Mouse (Mus musculus) heart, embryonic 12.5 days (tissue): ENCODE data around the gene Rpl36al. TPM values are rescaled to one million over a fixed set of nuclear protein-coding genes. Genes with fewer than 3 reads are reported as not detected.
"Not testable (repeated sequence)": the region's sequence is repeated elsewhere in the genome, so short reads cannot be mapped to it uniquely, and the experiment has no call there.

ENCODE experiments used
- ATAC-seq: fragments of 200-750 bp; cut with Nextera tagmentation; 2 replicates; pipeline ENCODE4 v1.8.0; 2017; ENCODE audit warnings: moderate TSS enrichment, moderate library complexity; ENCODE audit not compliant: insufficient number of reproducible peaks, low FRiP score
- H3K27ac ChIP-seq: fragments of 300-500 bp; sonication (generic); 2 replicates; pipeline ENCODE4 v1.5.1; 2016; ENCODE audit warnings: mild to moderate bottlenecking, moderate library complexity; ENCODE audit not compliant: poor library complexity, severe bottlenecking
- H3K27me3 ChIP-seq: fragments of 300-500 bp; sonication (generic); replicated peaks from 2 replicates; pipeline ENCODE4 v1.6.1; 2016; ENCODE audit warnings: mild to moderate bottlenecking, moderate library complexity
- H3K36me3 ChIP-seq: fragments of 300-500 bp; sonication (generic); 2 replicates; pipeline ENCODE4 v1.6.1; 2016; ENCODE audit warnings: mild to moderate bottlenecking, moderate library complexity
- H3K4me1 ChIP-seq: fragments of 300-500 bp; sonication (generic); replicated peaks from 2 replicates; pipeline ENCODE4 v1.6.1; 2016; ENCODE audit warnings: mild to moderate bottlenecking
- H3K4me2 ChIP-seq: fragments of 300-500 bp; sonication (generic); 2 replicates; pipeline ENCODE4 v1.6.1; 2016; ENCODE audit warnings: mild to moderate bottlenecking, moderate library complexity
- H3K4me3 ChIP-seq: fragments of 300-500 bp; sonication (generic); 2 replicates; pipeline ENCODE4 v1.5.1; 2016; ENCODE audit warnings: mild to moderate bottlenecking
- H3K9ac ChIP-seq: fragments of 300-500 bp; sonication (generic); 2 replicates; pipeline ENCODE4 v1.6.1; 2016; ENCODE audit warnings: mild to moderate bottlenecking, moderate library complexity
- H3K9me3 ChIP-seq: fragments of 300-500 bp; sonication (generic); replicated peaks from 2 replicates; pipeline ENCODE4 v1.6.1; 2016; ENCODE audit warnings: mild to moderate bottlenecking, moderate library complexity
- WGBS: fragments of 180-500 bp; shearing (Covaris S2); methylation state at CpG from one replicate; pipeline ENCODE4 v1.1.7; 2016; 5-methylcytosine and 5-hydroxymethylcytosine counted together
- polyA plus RNA-seq: library from polyadenylated mRNA; unstranded; fragments of >200 nt; fragmentation: Nextera tagmentation; extraction: Ambion mirVana; gene quantifications from 2 replicates; pipeline ENCODE4 v1.2.1, GENCODE M21; 2016

Gene Rpl36al
- polyA plus RNA-seq, 1 experiment from 2014 or later, result 579 TPM

- Histone ChIP-seq H3K4me3 (no peak overlapping the region), H3K27me3 (no peaks in the 10 kb centered on the region), H3K4me2 (no peak overlapping the region), H3K36me3 (peaks cover 33% of the 10 kb centered on the region), H3K9ac (no peak overlapping the region), H3K4me1 (peaks cover 10% of the 10 kb centered on the region), H3K9me3 (no peaks in the 10 kb centered on the region), H3K27ac (no peak overlapping the region)
- ATAC-seq, result no peak
- 96% methylated on average over 2 of the region's 2 CpGs for WGBS
Observed at GRCm38 (mm10) chr12:69171307-69171706, 12.6 kb downstream of the Rpl36al start.

GRCm38 (mm10) chr12:69168461-69169106 lies 15.3 kb downstream of the Rpl36al start, which contains the start of gene Lrr1:
TSS of gene Lrr1 (plus strand) at chr12:69168814.
- 0% methylated on average over 40 of the region's 40 CpGs for WGBS
- Histone ChIP-seq H3K27ac (peak within 1 kb of the TSS; percentile 53), H3K4me2 (peak within 1 kb of the TSS; percentile 93), H3K36me3 (peaks cover 15% of the 10 kb centered on the region), H3K27me3 (no peaks in the 10 kb centered on the region), H3K4me1 (peaks cover 10% of the 10 kb centered on the region), H3K4me3 (peak within 1 kb of the TSS; percentile 93), H3K9ac (peak within 1 kb of the TSS; percentile 84), H3K9me3 (no peaks in the 10 kb centered on the region)
- ATAC-seq, result peak; percentile 91

- Histone ChIP-seq H3K4me2 (peak overlapping the region; percentile 93), H3K9ac (peak overlapping the region; percentile 84), H3K27me3 (no peaks in the 10 kb centered on the region), H3K27ac (peak overlapping the region; percentile 53), H3K4me1 (peaks cover 10% of the 10 kb centered on the region), H3K4me3 (peak overlapping the region; percentile 93), H3K36me3 (peaks cover 8% of the 10 kb centered on the region), H3K9me3 (no peaks in the 10 kb centered on the region)
- peak; percentile 48; the same call in 1 of the 2 replicates for ATAC-seq
- WGBS, result 7% methylated on average over 18 of the region's 18 CpGs
Observed at GRCm38 (mm10) chr12:69167656-69168460, 16.0 kb downstream of the Rpl36al start.

GRCm38 (mm10) chr12:69166861-69167581 lies 16.9 kb downstream of the Rpl36al start:
- H3K27ac ChIP-seq, H3K27me3 ChIP-seq, H3K9me3 ChIP-seq, H3K4me3 ChIP-seq, H3K9ac ChIP-seq, ATAC-seq, H3K36me3 ChIP-seq, H3K4me2 ChIP-seq, H3K4me1 ChIP-seq: not testable (repeated sequence)
- WGBS, result 66% methylated on average over 8 of the region's 8 CpGs

- H3K36me3 ChIP-seq, result no peaks in the 10 kb centered on the region
- H3K4me3 ChIP-seq, result no peak overlapping the region
- peaks cover 9% of the 10 kb centered on the region for H3K4me1 ChIP-seq
- no peak overlapping the region for H3K9ac ChIP-seq
- H3K9me3 ChIP-seq, result no peaks in the 10 kb centered on the region
- ATAC-seq, result no peak
- WGBS, result 45% methylated on average over 3 of the region's 3 CpGs
- no peak overlapping the region for H3K4me2 ChIP-seq
- no peaks in the 10 kb centered on the region for H3K27me3 ChIP-seq
- no peak overlapping the region for H3K27ac ChIP-seq
Observed at GRCm38 (mm10) chr12:69164904-69165303, 19.0 kb downstream of the Rpl36al start.

- not testable (repeated sequence) for H3K9me3 ChIP-seq, ATAC-seq, H3K9ac ChIP-seq, H3K4me3 ChIP-seq, H3K27me3 ChIP-seq, H3K4me1 ChIP-seq, H3K4me2 ChIP-seq, H3K27ac ChIP-seq, H3K36me3 ChIP-seq
- 84% methylated on average over 4 of the region's 4 CpGs for WGBS
Observed at GRCm38 (mm10) chr12:69163586-69163985, 20.3 kb downstream of the Rpl36al start.

GRCm38 (mm10) chr12:69160677-69161076 lies 23.2 kb downstream of the Rpl36al start:
- H3K9me3 ChIP-seq, ATAC-seq, H3K9ac ChIP-seq, H3K27me3 ChIP-seq, H3K4me2 ChIP-seq, H3K4me3 ChIP-seq, H3K27ac ChIP-seq: not testable (repeated sequence)
- WGBS, result 72% methylated on average over 2 of the region's 2 CpGs
- Histone ChIP-seq H3K4me1 (peaks cover 10% of the 10 kb centered on the region), H3K36me3 (peaks cover 21% of the 10 kb centered on the region)

GRCm38 (mm10) chr12:69159578-69159940 lies 24.3 kb downstream of the Rpl36al start:
- Histone ChIP-seq H3K9me3 (no peaks in the 10 kb centered on the region), H3K9ac (no peak overlapping the region)
- ATAC-seq, result 0 out of 2 replicates have a peak, but pooled peaks have one; percentile 10

GRCm38 (mm10) chr12:69158765-69159577 lies 24.9 kb downstream of the Rpl36al start, which contains the start of gene Rps29:
TSS of gene Rps29 (minus strand) at chr12:69159186.
- WGBS, result 0% methylated on average over 57 of the region's 68 CpGs

More at GRCm38 (mm10) chr12:69159578-69159940, 24.3 kb downstream of the Rpl36al start:
- H3K4me3 ChIP-seq, result no peak overlapping the region
- no peak overlapping the region for H3K4me2 ChIP-seq
- H3K4me1 ChIP-seq, result peaks cover 10% of the 10 kb centered on the region
- H3K36me3 ChIP-seq, result peaks cover 22% of the 10 kb centered on the region
- H3K27ac ChIP-seq, result no peak overlapping the region
- WGBS, result 4% methylated on average over 9 of the region's 9 CpGs
- H3K27me3 ChIP-seq, result no peaks in the 10 kb centered on the region

GRCm38 (mm10) chr12:69158366-69158764 lies 25.5 kb downstream of the Rpl36al start:
- H3K9me3 ChIP-seq, result no peaks in the 10 kb centered on the region
- H3K4me2 ChIP-seq, result peak overlapping the region; percentile 70
- peaks cover 22% of the 10 kb centered on the region for H3K36me3 ChIP-seq
- no peaks in the 10 kb centered on the region for H3K27me3 ChIP-seq
- peak overlapping the region; percentile 96 for H3K4me3 ChIP-seq
- H3K4me1 ChIP-seq, result peaks cover 10% of the 10 kb centered on the region
- under 1% methylated on average over 19 of the region's 19 CpGs for WGBS
- no peak for ATAC-seq
- H3K9ac ChIP-seq, result peak overlapping the region; percentile 99
- peak overlapping the region; percentile 98 for H3K27ac ChIP-seq

More at GRCm38 (mm10) chr12:69158765-69159577, 24.9 kb downstream of the Rpl36al start, which contains the start of gene Rps29:
- peak; percentile 98 for ATAC-seq
- Histone ChIP-seq H3K9ac (peak within 1 kb of the TSS; percentile 99), H3K36me3 (peaks cover 22% of the 10 kb centered on the region), H3K4me2 (peak within 1 kb of the TSS; percentile 70), H3K4me3 (peak within 1 kb of the TSS; percentile 96), H3K4me1 (peaks cover 10% of the 10 kb centered on the region), H3K27ac (peak within 1 kb of the TSS; percentile 98)
- H3K9me3 ChIP-seq, H3K27me3 ChIP-seq: not testable (repeated sequence)
